Mouse (Mus musculus) erythroblast, adult 5-6 weeks (primary cell): ENCODE results near the gene Sec22a. TPM values are rescaled to one million over a fixed set of nuclear protein-coding genes. Genes with fewer than 3 reads are reported as not detected.
A peak's percentile ranks its signal among the peaks of the same experiment; 100 is the strongest.

Experiments
- ATAC-seq: replicated peaks from 2 replicates; pipeline ENCODE4 v1.8.0; 2016; ENCODE audit warnings: moderate number of reproducible peaks, mild to moderate bottlenecking, moderate TSS enrichment, inconsistent platforms; ENCODE audit not compliant: poor library complexity, low FRiP score, severe bottlenecking
- total RNA-seq, 2 experiments: library from RNA; stranded (forward) in 1 of 2; stranded (reverse) in 1 of 2; fragments of 150-400 nt in 1 of 2; fragments of 200-764, 138-1000 nt in 1 of 2; gene quantifications; 2 replicates each; pipeline versions ENCODE4 v1.2.3 to v1.2.4; 2015 to 2017; ENCODE audit warnings: low replicate concordance in 2 of 2

The Sec22a gene
- total RNA-seq (2015; ENCODE audit: low replicate concordance): 0.77 and 3.1 TPM in 2 replicates
- 0.42 and 1.8 TPM in 2 replicates for total RNA-seq (2017; ENCODE audit: low replicate concordance)

DNA sequence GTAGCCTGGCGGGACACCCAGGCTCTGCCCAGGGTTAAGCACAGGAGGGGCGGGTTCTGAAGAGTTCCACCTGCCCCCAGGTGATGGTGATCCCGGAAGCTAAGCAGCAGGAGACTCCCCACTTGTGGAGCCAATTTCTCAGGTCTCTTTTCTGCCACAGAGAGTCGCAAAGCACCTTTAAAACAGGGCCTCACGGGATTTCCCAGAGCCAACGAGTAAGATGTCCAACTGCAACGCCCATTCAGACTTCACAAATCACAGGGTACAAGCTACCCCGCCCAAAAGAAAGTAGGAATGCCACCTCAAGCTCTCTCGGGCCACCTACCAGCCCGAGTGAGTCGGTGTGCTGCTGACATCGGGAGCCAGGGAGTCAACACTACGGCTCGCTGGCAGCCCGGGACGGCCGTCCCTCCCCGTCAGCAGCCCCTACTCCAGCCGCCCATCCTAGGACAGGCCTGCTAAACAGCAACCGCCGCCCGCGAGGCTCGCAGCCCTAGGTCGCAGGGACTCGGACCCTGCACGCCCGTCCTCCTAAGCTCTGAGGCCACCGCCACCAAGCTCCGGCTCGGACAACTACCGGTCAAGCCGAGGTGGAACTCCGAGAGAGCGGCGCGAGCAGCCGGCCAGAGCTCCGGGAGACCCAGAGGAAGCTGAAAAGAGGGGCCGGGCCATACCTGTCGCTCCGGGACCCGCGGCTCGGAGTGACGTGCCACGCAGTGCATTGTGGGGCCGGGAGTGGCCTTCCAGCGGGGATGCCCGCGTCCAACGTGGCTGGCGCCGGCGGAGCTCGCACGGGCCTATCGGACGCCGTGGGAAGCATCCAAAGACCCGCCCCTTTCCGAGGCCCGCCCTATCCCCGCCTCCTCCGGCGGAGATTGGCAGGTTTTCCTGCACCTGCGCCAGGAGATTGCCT lies at the start of gene Sec22a:
Sec22a (minus strand) TSS at position 769 of the 913 bp plus-strand sequence.
- ATAC-seq: peak; percentile 97

DNA sequence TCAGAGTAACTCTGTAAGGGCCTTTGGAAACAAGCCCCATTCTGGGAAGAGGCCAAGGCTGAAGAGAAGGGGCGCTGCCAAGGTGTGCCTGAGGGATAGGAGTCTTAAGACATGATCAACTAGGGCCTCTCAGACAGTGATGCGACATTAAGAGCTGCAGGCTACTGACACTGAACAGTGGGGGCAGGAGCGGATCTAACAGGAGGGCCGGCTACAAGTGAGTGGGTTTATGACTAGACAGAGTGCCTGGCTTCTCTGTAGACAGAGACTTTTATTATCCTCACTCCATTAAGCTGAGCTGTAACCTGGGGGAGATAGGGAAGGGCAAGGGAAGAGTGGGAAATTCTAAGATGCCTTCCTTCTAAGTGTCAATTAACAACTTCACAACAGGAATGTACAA lies 43.0 kb upstream of the Sec22a start:
- no peak for ATAC-seq

- no peak for ATAC-seq
These were observed 42.4 kb upstream of the Sec22a start for GRCm38 (mm10) chr16:35406166-35406565.

DNA sequence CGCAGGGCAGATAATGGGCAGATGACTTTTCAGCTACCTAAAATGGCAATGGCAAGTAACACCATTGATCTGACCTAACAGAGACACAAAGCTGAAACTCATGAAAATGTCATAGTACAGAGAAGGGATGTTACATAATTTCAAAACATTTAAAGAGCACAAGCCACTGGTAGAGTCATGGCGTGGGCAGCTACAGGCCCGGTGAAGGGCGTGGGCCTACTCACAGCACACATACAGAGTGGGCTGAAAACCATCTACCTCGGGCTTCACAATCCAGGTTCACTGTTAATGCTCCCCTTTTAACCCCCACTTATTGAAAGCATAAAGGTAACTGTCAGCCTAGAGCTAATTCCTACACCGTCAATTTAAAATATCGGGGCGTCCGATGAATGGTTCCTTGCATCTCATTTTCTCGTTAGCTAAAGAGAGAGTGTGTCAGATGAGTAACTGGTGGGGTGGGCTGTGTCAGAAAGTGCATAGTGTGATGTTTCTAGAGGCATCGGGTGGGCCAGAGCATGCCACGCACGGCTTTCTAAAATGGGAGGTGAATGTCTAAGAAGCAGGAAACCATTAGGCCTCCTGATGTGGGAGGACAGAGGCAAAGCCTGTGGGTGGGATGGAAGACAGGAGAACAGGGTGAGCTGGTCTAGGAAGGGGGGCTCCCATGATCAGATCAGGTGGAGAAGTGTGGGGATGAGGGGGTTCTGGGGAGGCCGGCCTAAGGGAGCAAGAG lies 41.8 kb upstream of the Sec22a start:
- no peak for ATAC-seq

- ATAC-seq: no peak
These were observed 41.1 kb upstream of the Sec22a start for GRCm38 (mm10) chr16:35404864-35405263.

DNA sequence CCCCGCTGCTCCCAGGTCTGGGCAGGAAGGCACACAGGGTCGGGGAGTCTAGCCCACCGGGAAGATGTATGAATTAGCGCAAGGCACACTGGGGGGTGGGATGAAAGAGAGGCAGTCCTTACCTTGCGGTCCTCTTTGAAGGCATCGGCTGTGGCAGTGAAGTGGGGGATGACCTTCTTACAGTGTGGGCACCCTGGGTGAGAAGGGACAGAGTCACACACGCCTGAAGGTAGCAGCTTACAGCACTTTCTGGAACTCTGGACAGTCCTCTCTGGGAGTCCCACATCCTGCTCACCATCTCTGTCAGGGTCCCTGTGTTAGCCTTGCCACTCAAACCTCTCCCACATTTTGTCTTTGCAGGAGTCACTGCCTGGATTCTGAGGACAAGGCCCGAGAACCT lies 40.2 kb upstream of the Sec22a start:
- no peak for ATAC-seq

DNA sequence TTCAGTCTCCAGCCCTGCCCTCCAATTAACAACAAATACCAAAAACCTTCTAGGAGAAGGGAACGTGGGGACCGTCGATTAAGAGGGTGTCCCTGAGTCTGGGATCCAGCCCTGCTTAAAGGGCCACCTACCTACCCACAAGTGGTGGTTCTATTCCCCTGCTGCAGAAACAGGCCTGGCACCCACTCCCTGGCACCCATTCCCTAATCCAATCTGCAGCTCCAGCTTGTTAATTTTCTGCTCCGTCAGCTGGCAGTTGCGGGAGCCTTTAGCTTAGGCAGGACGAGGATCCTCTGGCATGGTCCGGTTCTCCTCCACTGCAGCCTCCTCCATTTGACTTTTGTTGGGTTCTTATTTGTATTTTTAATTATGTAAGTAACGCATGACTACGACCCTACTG lies 39.6 kb upstream of the Sec22a start:
- ATAC-seq: no peak

GRCm38 (mm10) chr16:35392813-35393212 lies 29.1 kb upstream of the Sec22a start:
- no peak for ATAC-seq

- no peak for ATAC-seq
These were observed 21.9 kb upstream of the Sec22a start for GRCm38 (mm10) chr16:35385654-35386053.

DNA sequence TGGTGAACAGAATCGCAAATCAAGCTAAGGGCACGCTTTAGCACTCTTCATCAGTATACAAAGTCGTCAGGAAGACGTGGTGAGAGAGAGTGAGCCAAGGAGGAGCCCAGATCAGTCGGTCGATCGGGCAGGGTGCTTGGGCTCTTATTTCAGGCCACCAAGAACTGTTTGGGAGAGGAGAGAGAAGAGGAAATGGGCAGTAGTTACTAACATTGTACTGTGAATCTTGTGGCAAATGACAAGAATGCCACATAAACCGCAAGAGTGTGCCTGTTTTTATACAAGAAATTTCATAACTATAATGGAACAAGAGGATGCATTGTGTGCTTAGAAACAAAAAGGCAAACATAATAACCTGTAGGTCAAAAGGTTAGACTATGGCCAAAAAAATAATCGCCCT lies 16.3 kb upstream of the Sec22a start:
- ATAC-seq: no peak

DNA sequence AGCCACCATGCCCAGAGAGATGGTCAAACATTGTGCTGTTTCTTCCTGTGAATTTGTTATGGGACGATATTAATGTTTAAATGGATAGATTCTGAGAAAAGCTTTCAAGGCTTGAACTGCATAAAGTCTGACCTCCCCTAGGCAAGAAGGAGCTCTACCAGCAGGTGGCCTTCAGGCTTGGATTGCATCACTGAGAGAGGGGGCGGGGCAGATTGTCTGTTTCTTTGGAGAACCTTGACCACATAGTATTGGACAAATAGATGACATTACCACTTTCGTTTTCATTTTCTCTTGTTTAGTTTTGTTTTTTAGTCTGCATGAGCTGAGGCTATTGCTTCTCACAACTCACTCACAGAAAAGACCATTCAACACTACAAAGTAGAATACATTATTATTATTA lies 15.6 kb upstream of the Sec22a start:
- ATAC-seq: no peak

DNA sequence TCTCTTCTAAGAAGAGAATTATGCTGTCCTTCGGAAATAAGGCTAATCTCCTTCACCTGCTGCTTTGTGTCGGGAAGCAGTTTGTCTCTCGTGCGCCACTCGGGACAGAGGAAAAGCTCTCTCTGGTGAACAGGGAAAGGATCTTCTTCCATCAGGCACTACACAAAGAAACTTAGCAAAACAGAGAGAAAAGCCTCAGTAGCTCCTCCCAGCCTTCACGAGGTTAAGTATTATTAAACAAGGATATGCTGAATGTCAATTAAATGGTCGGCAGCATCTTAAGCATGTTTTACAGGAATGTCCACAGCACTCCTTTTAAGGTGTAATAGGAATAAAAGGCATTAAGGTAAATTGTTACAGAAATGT lies 328 bp upstream of the Sec22a start:
- peak; percentile 19; the same call in 1 of the 2 replicates for ATAC-seq

DNA sequence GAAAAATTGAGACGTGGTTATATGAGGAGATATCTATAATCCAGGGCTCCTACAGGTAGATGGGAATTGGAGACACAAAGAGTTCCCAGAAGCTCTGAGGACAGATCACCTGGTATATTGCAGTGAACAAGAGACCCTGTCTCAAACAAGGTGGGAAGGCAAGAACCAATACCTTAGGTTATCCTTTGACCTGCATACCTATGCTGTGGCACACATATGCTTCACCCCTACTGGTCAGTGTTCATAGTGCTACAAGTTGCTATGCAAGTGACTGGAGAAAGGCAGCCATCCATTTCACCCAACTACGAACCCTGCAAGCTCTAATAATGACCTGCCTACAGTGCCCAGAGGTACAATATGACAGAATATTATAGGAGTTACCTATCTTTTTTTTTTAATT lies 1.5 kb downstream of the Sec22a start:
- ATAC-seq: no peak

DNA sequence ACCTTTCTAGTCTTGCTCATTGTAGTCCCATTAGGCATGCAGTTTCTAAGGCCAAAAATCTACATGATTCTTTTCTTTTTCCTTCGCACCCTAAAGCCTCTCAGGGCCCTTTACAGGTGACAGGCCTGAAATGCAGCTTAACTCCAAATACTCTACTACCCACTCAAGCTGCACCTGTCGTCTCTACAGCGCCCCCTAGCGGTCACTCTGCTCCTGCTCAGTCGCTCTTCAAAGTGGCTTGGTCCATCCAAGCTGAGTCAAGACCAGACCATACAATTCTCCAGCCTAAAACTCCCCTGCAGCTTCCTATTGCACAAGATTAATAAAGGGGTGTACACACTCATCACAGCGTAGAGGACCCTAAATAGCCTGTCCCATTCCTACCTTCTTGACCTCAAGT lies 3.1 kb downstream of the Sec22a start:
- ATAC-seq: peak; percentile 43; the same call in 1 of the 2 replicates

- no peak for ATAC-seq
These were observed 6.3 kb downstream of the Sec22a start for GRCm38 (mm10) chr16:35357449-35357848.

DNA sequence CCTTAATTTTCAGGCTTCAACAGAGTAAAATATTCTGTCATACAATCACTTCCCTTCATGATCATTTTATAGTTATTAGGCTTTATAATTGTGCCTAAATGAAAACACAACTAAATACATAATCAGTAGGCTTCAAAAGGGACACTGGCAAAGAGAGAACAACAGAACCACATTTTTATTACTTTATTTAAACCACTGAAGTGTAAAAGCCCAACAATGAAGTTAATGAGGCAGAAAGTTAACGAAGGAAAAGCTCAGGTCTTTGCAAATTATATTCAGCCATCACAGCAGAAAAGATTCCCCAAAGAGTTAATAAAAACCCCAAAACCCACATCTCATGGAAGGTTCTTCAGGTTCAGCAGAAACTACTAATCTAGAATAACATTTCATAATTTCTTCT lies 33.3 kb downstream of the Sec22a start:
- no peak for ATAC-seq

DNA sequence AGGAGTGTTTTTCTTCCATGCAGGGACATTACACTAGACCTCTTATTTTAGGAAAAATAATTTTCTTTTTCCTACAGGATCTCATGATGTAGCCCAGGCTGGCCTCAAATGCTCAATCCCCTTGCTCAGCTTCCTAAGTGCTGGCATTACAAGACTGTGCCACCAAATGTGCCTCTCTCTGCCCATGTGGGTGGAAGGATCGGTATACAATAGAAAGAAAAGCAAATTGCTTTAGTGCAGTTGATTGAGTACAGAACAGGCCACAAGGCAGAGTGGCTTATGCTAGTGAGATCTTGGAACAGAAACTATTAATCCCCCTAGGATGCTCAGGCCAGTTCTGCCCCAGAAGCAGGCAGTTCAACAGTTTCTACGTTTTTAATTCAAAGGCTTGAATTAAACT lies 43.9 kb downstream of the Sec22a start:
- ATAC-seq: no peak

DNA sequence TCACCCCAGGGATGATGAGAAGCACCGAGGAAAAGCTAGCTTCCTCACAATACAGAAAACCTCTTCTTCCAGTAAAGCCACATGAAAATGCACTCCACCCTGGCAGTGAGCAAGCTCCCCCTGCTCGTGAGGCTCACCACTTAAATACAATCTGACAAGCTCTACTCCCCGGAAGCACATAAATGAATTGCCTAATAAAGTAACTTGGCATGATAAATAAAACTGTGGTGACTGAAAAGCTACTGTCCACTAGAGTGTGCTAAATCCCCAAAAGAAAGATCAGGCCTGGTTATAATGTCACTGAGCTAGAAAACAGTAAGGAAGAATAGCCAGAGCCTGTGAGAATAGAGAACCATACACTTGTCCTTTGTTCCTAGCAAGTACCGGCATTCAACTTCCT lies 44.4 kb downstream of the Sec22a start:
- no peak for ATAC-seq

DNA sequence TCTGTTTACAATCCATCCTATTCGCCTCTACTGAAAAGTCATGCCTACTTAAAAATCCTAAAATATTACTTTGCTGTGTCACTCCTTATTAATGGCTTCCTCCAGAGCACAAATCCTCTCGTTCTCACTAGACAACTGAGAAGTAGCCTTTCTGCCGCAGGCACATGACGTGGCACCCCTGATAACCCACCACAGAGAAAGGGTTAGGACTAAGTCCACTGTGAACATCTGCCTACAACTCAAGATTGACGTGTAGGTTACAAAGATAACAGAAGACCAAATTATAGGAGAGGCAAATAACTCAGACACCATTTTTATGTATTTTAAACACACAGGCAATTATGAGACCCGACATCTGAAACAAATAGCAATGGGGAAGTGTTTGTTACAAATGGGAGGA lies 45.3 kb downstream of the Sec22a start:
- ATAC-seq: no peak

- ATAC-seq: no peak
These were observed 46.3 kb downstream of the Sec22a start for GRCm38 (mm10) chr16:35317460-35317859.

DNA sequence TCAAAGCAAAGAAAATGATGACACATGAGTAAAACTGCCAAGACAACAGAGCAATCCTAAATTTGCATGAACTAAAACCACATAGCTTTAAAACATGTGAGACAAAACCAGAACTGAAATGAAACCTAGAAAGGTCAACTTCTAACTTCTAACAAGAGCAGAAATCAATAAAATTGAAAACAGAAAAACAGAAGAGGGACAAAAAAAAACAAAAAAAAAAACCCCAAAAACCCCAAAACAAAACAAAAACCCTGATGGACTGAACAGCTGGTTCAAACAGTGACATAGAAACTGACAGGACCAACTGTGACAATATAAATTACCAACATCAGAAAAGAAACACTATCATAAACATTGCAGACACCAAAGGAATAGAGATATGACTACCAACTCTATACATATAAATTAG lies 46.9 kb downstream of the Sec22a start:
- no peak for ATAC-seq
